Mouse (Mus musculus): ENCODE measurements around the gene Tbx3. TPM values are rescaled to one million over a fixed set of nuclear protein-coding genes. Genes with fewer than 3 reads are reported as not detected.

Tbx3 gene
- polyA plus RNA-seq, 1 experiment, result 672 TPM

GRCm38 (mm10) chr5:119651135-119651965 lies 19.1 kb upstream of the Tbx3 start:
- H3K4me3 ChIP-seq (ENCODE audit: low read depth, low read length), result no peak overlapping the region
- no peak overlapping the region for H3K27ac ChIP-seq (ENCODE audit: insufficient read depth, low read depth, low read length)
- no peak for TF ChIP-seq POLR2A (IDR thresholded peaks at IDR 0.05; ENCODE audit: low read depth, low read length)
- TF ChIP-seq CTCF (IDR thresholded peaks at IDR 0.05; ENCODE audit: extremely low read depth, insufficient read length, insufficient replicate concordance, low read depth, low read length), result no peak
- no peaks in the 10 kb centered on the region for H3K4me1 ChIP-seq (ENCODE audit: control insufficient read depth, insufficient read depth, insufficient read length, low read length)
- H3K36me3 ChIP-seq (ENCODE audit: control insufficient read depth, insufficient read depth, low read length), result no peaks in the 10 kb centered on the region
- 58% methylated on average over 13 of the region's 13 CpGs for WGBS
- H3K27me3 ChIP-seq (ENCODE audit: control insufficient read depth, insufficient read depth, low read length), result peaks cover 3% of the 10 kb centered on the region; the same call in 1 of the 2 replicates

DNA sequence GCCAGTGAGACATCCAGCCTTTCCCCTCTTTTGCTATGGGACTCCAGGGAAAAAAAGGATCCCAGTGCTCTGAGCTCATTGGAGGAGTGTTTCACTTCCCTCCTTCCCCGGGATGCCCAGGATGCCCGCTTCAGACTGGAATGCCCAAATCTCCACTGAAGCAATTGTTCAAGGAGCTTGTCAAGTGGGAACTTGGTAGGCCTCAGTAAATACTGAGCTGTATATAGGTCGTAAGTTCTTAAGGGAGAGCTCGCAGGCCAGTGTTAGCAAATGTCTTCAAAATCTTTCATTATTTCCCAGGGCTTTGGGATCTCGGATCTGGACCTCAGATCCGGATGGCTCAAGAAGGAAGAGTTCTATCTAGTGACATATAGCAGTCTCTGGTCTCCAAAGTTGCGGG lies 14.1 kb upstream of the Tbx3 start:
- 54% methylated on average over 7 of the region's 7 CpGs for WGBS
- TF ChIP-seq POLR2A (IDR thresholded peaks at IDR 0.05; ENCODE audit: low read depth, low read length) (no peak), CTCF (IDR thresholded peaks at IDR 0.05; ENCODE audit: extremely low read depth, insufficient read length, insufficient replicate concordance, low read depth, low read length) (no peak)
- peaks cover 38% of the 10 kb centered on the region for H3K27me3 ChIP-seq (ENCODE audit: control insufficient read depth, insufficient read depth, low read length)

DNA sequence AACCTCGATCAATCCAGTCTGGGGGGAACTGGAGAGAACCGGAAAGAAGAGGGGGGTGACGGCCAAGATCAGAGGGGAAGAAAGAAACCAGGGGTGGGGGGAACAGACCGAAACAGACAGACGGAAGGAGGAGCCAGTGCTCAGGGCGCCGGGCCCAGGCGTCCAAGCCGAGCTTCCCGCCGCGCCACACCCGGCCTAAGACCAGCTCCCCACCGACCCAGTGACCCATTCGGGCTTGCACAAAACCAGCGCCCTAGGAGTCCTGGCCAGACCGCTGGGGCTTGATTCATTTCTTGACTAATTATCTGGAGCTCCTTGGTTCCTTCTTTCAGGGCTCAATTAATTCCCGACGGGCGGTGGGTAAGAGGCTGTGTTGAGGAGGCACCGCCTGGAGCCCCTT lies 13.6 kb upstream of the Tbx3 start:
- Histone ChIP-seq H3K27me3 (ENCODE audit: control insufficient read depth, insufficient read depth, low read length) (peaks cover 42% of the 10 kb centered on the region), H3K27ac (ENCODE audit: insufficient read depth, low read depth, low read length) (no peak overlapping the region)
- 32% methylated on average over 21 of the region's 21 CpGs for WGBS

More for the DNA sequence above, 14.1 kb upstream of the Tbx3 start:
- Histone ChIP-seq H3K4me3 (ENCODE audit: low read depth, low read length) (no peak overlapping the region), H3K36me3 (ENCODE audit: control insufficient read depth, insufficient read depth, low read length) (no peaks in the 10 kb centered on the region), H3K4me1 (ENCODE audit: control insufficient read depth, insufficient read depth, insufficient read length, low read length) (no peaks in the 10 kb centered on the region), H3K27ac (ENCODE audit: insufficient read depth, low read depth, low read length) (no peak overlapping the region)

DNA sequence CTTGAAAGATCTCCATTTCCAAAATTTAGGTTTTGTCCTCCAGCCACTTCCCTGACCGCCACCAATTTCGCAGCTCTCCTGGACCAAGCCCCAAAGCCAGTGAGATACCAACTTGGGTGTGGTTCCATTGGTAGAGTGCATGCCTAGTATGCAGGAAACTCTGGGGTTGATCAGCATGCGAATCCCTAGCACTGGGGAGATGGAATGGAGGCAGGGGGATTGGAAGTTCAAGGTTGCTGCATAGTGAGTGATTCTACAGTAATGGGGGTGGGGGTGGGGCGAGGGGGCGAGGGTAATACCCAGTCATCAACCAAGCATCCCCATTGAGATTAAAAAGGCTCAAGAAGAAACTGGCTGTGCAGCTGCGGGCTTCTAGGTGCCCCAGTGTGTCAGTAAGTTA lies 13.1 kb upstream of the Tbx3 start:
- Histone ChIP-seq H3K27ac (ENCODE audit: insufficient read depth, low read depth, low read length) (no peak overlapping the region), H3K4me3 (ENCODE audit: low read depth, low read length) (no peak overlapping the region), H3K4me1 (ENCODE audit: control insufficient read depth, insufficient read depth, insufficient read length, low read length) (no peaks in the 10 kb centered on the region), H3K27me3 (ENCODE audit: control insufficient read depth, insufficient read depth, low read length) (peaks cover 45% of the 10 kb centered on the region), H3K36me3 (ENCODE audit: control insufficient read depth, insufficient read depth, low read length) (no peaks in the 10 kb centered on the region)
- TF ChIP-seq CTCF (IDR thresholded peaks at IDR 0.05; ENCODE audit: extremely low read depth, insufficient read length, insufficient replicate concordance, low read depth, low read length) (no peak), POLR2A (IDR thresholded peaks at IDR 0.05; ENCODE audit: low read depth, low read length) (no peak)
- WGBS, result 29% methylated on average over 6 of the region's 6 CpGs

More for the DNA sequence above, 13.6 kb upstream of the Tbx3 start:
- Histone ChIP-seq H3K4me1 (ENCODE audit: control insufficient read depth, insufficient read depth, insufficient read length, low read length) (no peaks in the 10 kb centered on the region), H3K36me3 (ENCODE audit: control insufficient read depth, insufficient read depth, low read length) (no peaks in the 10 kb centered on the region), H3K4me3 (ENCODE audit: low read depth, low read length) (no peak overlapping the region)
- TF ChIP-seq CTCF (IDR thresholded peaks at IDR 0.05; ENCODE audit: extremely low read depth, insufficient read length, insufficient replicate concordance, low read depth, low read length) (no peak), POLR2A (IDR thresholded peaks at IDR 0.05; ENCODE audit: low read depth, low read length) (no peak)

GRCm38 (mm10) chr5:119657804-119658203 lies 12.7 kb upstream of the Tbx3 start:
- no peaks in the 10 kb centered on the region for H3K36me3 ChIP-seq (ENCODE audit: control insufficient read depth, insufficient read depth, low read length)
- 20% methylated on average over 6 of the region's 6 CpGs for WGBS
- TF ChIP-seq CTCF (IDR thresholded peaks at IDR 0.05; ENCODE audit: extremely low read depth, insufficient read length, insufficient replicate concordance, low read depth, low read length), result no peak
- TF ChIP-seq POLR2A (IDR thresholded peaks at IDR 0.05; ENCODE audit: low read depth, low read length), result no peak
- no peak overlapping the region for H3K27ac ChIP-seq (ENCODE audit: insufficient read depth, low read depth, low read length)
- H3K4me3 ChIP-seq (ENCODE audit: low read depth, low read length), result no peak overlapping the region
- H3K27me3 ChIP-seq (ENCODE audit: control insufficient read depth, insufficient read depth, low read length), result peaks cover 49% of the 10 kb centered on the region
- H3K4me1 ChIP-seq (ENCODE audit: control insufficient read depth, insufficient read depth, insufficient read length, low read length), result no peaks in the 10 kb centered on the region

DNA sequence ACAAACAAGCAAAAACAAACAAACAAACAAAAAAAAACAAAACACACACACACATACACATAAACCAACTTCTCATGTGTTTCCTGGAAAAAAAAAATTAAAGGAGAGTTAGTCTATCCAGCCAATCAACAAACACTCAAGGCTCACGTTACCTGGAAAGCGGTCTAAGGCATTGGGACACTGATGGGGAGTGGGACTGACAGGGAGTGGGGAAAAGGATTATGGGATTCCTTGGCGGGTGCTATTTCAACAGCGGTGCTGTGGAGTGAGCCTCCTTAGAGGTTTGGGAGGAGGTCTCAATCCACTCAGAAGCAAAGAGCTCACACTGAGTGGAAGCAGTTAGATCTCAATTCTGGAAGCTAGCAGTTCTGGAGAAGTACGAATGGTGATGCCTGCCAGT lies 12.1 kb upstream of the Tbx3 start:
- no peak for TF ChIP-seq POLR2A (IDR thresholded peaks at IDR 0.05; ENCODE audit: low read depth, low read length)
- TF ChIP-seq CTCF (IDR thresholded peaks at IDR 0.05; ENCODE audit: extremely low read depth, insufficient read length, insufficient replicate concordance, low read depth, low read length), result no peak
- 19% methylated on average over 5 of the region's 5 CpGs for WGBS
- Histone ChIP-seq H3K27me3 (ENCODE audit: control insufficient read depth, insufficient read depth, low read length) (peaks cover 54% of the 10 kb centered on the region), H3K27ac (ENCODE audit: insufficient read depth, low read depth, low read length) (no peak overlapping the region), H3K4me1 (ENCODE audit: control insufficient read depth, insufficient read depth, insufficient read length, low read length) (no peaks in the 10 kb centered on the region), H3K36me3 (ENCODE audit: control insufficient read depth, insufficient read depth, low read length) (no peaks in the 10 kb centered on the region), H3K4me3 (ENCODE audit: low read depth, low read length) (no peak overlapping the region)

DNA sequence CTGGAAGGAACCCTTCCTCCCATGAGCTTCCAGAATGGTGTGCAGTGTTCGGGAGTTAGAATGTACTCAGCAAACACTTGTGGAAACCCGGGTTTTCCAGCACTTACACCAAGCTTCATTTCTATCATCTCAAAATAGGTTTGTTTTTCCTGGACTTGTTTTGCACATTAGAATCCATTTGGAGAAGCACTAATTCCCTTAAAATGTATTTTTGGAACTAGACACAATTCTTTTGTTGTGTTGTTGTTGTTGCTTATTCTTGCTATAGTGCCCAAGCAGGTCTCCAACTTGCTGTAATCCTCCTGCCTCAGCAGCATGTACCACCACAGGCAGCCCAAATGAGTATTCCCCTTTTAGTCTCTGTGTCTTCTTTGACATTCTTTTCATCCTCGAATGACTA lies 11.4 kb upstream of the Tbx3 start:
- Histone ChIP-seq H3K27me3 (ENCODE audit: control insufficient read depth, insufficient read depth, low read length) (peaks cover 57% of the 10 kb centered on the region), H3K4me3 (ENCODE audit: low read depth, low read length) (no peak overlapping the region), H3K4me1 (ENCODE audit: control insufficient read depth, insufficient read depth, insufficient read length, low read length) (no peaks in the 10 kb centered on the region), H3K27ac (ENCODE audit: insufficient read depth, low read depth, low read length) (no peak overlapping the region), H3K36me3 (ENCODE audit: control insufficient read depth, insufficient read depth, low read length) (no peaks in the 10 kb centered on the region)
- TF ChIP-seq POLR2A (IDR thresholded peaks at IDR 0.05; ENCODE audit: low read depth, low read length), result no peak
- no peak for TF ChIP-seq CTCF (IDR thresholded peaks at IDR 0.05; ENCODE audit: extremely low read depth, insufficient read length, insufficient replicate concordance, low read depth, low read length)
- 12% methylated on average over 3 of the region's 3 CpGs for WGBS

Data from small intestine, adult 2 months (tissue).